Mouse (Mus musculus): Measurements from ENCODE around the gene Gsta4. TPM values are rescaled to one million over a fixed set of nuclear protein-coding genes. Genes with fewer than 3 reads are reported as not detected.
A peak's percentile ranks its signal among the peaks of the same experiment; 100 is the strongest.

Gsta4 gene
- polyA plus RNA-seq, 1 experiment from 2014 or later, result 19.9 TPM

DNA sequence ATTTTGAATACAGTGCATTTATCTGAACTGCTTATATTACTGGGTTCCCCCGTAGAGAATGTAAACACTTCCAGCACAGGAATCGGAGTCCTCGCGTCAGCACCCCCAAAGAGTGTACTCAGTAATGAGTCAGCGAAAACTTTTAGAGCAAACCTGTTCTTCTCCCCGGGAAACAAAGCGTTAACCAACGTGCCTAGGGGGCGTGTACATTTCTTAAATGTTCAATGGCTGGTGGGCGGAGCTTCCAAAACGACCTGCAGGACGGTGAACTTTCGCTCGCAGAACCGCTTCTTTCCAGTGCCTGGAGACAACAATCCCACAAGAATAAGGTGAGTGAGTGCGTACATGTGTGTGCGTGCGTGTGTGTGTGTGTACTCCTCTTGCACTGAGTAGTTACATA, 9.2 kb downstream of the Gsta4 start:
- H3K4me3 ChIP-seq (ENCODE audit: low read depth, low read length), result peak overlapping the region; percentile 37
- H3K4me1 ChIP-seq (ENCODE audit: insufficient read depth), result peaks cover 15% of the 10 kb centered on the region
- H3K36me3 ChIP-seq (replicated peaks; ENCODE audit: insufficient read depth, low read length), result no peaks in the 10 kb centered on the region
- H3K4me2 ChIP-seq (ENCODE audit: low read depth, low read length), result peak overlapping the region; percentile 73
- peak overlapping the region; percentile 41; the same call in 1 of the 2 replicates for H3K27ac ChIP-seq (ENCODE audit: low read depth)
- peak overlapping the region; percentile 36; the same call in 1 of the 2 replicates for H3K9ac ChIP-seq (replicated peaks)
- H3K9me3 ChIP-seq (ENCODE audit: low read length), result no peaks in the 10 kb centered on the region
- DNase-seq (peak; percentile 83), ATAC-seq (peak; percentile 76)
- H3K27me3 ChIP-seq (ENCODE audit: insufficient read depth, low read length), result no peaks in the 10 kb centered on the region
- WGBS (ENCODE audit: insufficient replicate concordance), result under 1% methylated on average over 18 of the region's 18 CpGs
- TF ChIP-seq EP300 (IDR thresholded peaks at IDR 0.05; ENCODE audit: low read depth) (peak; percentile 21), CTCF (IDR thresholded peaks at IDR 0.05; ENCODE audit: low read depth) (no peak)

DNA sequence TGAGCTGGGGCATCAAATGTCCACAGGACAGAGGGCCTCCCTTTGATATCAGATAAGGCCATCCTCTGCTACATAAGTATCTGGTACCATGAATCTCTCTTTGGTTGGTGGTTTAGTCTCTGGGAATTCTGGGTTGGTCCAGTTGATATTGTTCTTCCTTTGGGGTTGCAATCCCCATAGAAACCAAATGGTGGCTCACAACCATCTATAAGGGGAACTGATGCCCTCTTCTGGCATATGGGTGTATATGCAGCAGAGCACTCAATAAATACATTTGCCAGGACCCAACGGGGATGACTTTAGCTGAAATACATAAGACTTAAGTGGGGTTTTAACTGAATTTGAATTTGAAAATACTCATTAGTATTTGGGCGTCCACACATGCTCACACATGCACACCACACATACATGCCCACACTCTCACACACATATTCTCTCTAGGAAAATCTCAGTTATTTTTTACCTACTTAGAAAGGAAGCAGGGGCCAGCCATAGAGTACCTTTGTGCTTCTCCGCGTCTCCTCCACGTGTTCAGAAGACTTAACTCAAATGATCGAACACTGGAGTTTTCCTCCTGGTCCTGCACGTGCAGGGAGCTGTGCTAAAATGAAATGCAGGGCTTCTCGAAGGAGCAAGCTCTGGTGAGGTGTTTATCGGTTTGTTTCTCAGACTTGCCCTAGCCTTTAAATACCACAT, 11.5 kb downstream of the Gsta4 start:
- ATAC-seq, result peak; percentile 54
- Histone ChIP-seq H3K27ac (ENCODE audit: low read depth) (no peak overlapping the region), H3K4me3 (ENCODE audit: low read depth, low read length) (no peak overlapping the region), H3K9ac (replicated peaks) (no peak overlapping the region), H3K9me3 (ENCODE audit: low read length) (no peaks in the 10 kb centered on the region), H3K36me3 (replicated peaks; ENCODE audit: insufficient read depth, low read length) (no peaks in the 10 kb centered on the region), H3K4me1 (ENCODE audit: insufficient read depth) (peaks cover 15% of the 10 kb centered on the region), H3K4me2 (ENCODE audit: low read depth, low read length) (no peak overlapping the region), H3K27me3 (ENCODE audit: insufficient read depth, low read length) (no peaks in the 10 kb centered on the region)
- peak; percentile 27 for DNase-seq
- TF ChIP-seq EP300 (IDR thresholded peaks at IDR 0.05; ENCODE audit: low read depth) (no peak), CTCF (IDR thresholded peaks at IDR 0.05; ENCODE audit: low read depth) (peak; percentile 96)
- 45% methylated on average over 9 of the region's 9 CpGs for WGBS (ENCODE audit: insufficient replicate concordance)

DNA sequence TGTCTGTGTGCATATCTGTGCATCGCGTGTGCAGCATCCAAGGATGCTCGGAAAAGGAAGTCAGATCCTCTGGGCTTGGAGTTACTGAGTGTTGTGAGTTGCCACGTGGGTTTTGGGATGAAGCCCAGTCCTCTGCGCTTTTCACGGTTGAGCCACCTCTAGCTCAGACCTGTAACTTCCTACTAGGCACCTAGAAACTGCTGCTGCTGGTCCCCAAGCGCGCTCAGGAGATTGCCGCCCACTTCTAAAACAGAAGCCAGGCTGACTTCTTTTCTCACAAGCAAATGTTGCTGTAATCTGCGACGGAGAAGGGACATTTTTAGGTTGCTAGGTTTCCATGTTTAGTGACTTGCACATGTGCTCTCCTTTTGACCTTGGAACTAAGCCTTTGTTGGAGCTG, 12.5 kb downstream of the Gsta4 start:
- H3K9ac ChIP-seq (replicated peaks), result no peak overlapping the region
- WGBS (ENCODE audit: insufficient replicate concordance), result 82% methylated on average over 11 of the region's 11 CpGs
- H3K4me2 ChIP-seq (ENCODE audit: low read depth, low read length), result no peak overlapping the region
- H3K27ac ChIP-seq (ENCODE audit: low read depth), result no peak overlapping the region
- DNase-seq (no peak), ATAC-seq (no peak)
- no peaks in the 10 kb centered on the region for H3K9me3 ChIP-seq (ENCODE audit: low read length)
- no peak for TF ChIP-seq CTCF (IDR thresholded peaks at IDR 0.05; ENCODE audit: low read depth)
- TF ChIP-seq EP300 (IDR thresholded peaks at IDR 0.05; ENCODE audit: low read depth), result no peak
- no peak overlapping the region for H3K4me3 ChIP-seq (ENCODE audit: low read depth, low read length)
- no peaks in the 10 kb centered on the region for H3K27me3 ChIP-seq (ENCODE audit: insufficient read depth, low read length)
- H3K36me3 ChIP-seq (replicated peaks; ENCODE audit: insufficient read depth, low read length), result no peaks in the 10 kb centered on the region
- peaks cover 15% of the 10 kb centered on the region for H3K4me1 ChIP-seq (ENCODE audit: insufficient read depth)

DNA sequence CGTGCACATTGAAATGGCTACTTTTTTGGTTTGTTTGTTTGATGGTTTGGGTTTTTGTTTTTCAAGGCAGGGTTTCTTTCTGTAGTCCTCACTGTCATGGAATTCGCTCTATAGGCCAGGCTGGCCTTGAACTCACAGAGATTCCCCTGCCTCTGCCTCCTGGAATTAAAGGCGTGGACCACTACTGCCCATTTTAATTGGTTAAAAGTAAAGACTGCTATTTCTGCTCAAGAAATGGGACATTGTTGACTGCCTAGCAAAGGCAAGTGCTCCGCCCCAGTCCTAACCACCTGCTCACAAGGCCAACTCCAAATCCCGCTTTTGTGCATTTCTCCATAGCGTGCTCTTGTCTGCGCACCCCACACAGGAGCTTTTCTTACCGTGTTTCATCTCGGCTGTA, 15.2 kb downstream of the Gsta4 start:
- Histone ChIP-seq H3K27ac (ENCODE audit: low read depth) (no peak overlapping the region), H3K36me3 (replicated peaks; ENCODE audit: insufficient read depth, low read length) (no peaks in the 10 kb centered on the region), H3K4me1 (ENCODE audit: insufficient read depth) (no peaks in the 10 kb centered on the region), H3K9ac (replicated peaks) (no peak overlapping the region), H3K4me3 (ENCODE audit: low read depth, low read length) (no peak overlapping the region), H3K27me3 (ENCODE audit: insufficient read depth, low read length) (no peaks in the 10 kb centered on the region), H3K4me2 (ENCODE audit: low read depth, low read length) (no peak overlapping the region), H3K9me3 (ENCODE audit: low read length) (no peaks in the 10 kb centered on the region)
- TF ChIP-seq CTCF (IDR thresholded peaks at IDR 0.05; ENCODE audit: low read depth) (no peak), EP300 (IDR thresholded peaks at IDR 0.05; ENCODE audit: low read depth) (no peak)
- 86% methylated on average over 9 of the region's 9 CpGs for WGBS (ENCODE audit: insufficient replicate concordance)
- ATAC-seq, result no peak
- no peak for DNase-seq

DNA sequence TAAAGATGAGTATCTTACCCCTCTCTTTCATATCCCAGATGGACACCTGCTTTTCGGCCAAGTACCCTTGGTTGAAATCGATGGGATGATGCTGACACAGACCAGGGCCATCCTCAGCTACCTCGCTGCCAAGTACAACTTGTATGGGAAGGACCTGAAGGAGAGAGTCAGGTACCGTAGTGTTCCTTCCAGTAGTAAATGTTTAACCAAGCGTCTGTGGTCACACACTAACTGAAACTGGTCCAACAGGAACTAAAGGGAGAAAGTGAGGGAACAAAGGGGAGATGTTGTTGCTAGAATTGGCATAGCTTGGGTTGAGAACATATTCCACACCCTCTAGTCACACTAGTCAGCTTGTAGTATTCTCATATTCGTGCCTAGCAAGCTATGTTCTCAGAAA, 21.6 kb downstream of the Gsta4 start:
- Histone ChIP-seq H3K9me3 (ENCODE audit: low read length) (no peaks in the 10 kb centered on the region), H3K4me2 (ENCODE audit: low read depth, low read length) (no peak overlapping the region), H3K27me3 (ENCODE audit: insufficient read depth, low read length) (no peaks in the 10 kb centered on the region), H3K27ac (ENCODE audit: low read depth) (no peak overlapping the region), H3K4me3 (ENCODE audit: low read depth, low read length) (no peak overlapping the region), H3K36me3 (replicated peaks; ENCODE audit: insufficient read depth, low read length) (no peaks in the 10 kb centered on the region), H3K9ac (replicated peaks) (no peak overlapping the region), H3K4me1 (ENCODE audit: insufficient read depth) (no peaks in the 10 kb centered on the region)
- ATAC-seq (no peak), DNase-seq (no peak)
- TF ChIP-seq EP300 (IDR thresholded peaks at IDR 0.05; ENCODE audit: low read depth), result no peak
- no peak for TF ChIP-seq CTCF (IDR thresholded peaks at IDR 0.05; ENCODE audit: low read depth)
- 67% methylated on average over 6 of the region's 6 CpGs for WGBS (ENCODE audit: insufficient replicate concordance)

DNA sequence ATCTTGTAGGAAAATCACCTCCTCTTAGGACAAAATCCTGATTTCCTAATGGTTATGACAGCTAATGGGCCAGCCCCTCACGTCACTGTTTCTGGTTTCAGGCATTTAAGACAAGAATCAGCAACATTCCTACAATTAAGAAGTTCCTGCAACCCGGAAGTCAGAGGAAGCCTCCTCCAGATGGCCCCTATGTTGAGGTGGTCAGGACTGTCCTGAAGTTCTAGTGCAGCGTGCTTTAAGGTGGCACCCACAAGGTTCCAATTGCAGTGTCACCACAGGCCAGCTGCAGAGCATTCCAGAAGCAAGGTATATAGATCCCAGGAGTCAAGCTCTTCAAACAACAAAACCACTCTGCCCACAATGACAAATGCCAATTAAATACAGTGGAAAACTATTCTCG, 26.4 kb downstream of the Gsta4 start:
- H3K4me3 ChIP-seq (ENCODE audit: low read depth, low read length), result no peak overlapping the region
- no peak overlapping the region for H3K4me2 ChIP-seq (ENCODE audit: low read depth, low read length)
- ATAC-seq, result no peak
- 0 out of 2 replicates have a peak, but pooled peaks cover 5% of the 10 kb centered on the region for H3K4me1 ChIP-seq (ENCODE audit: insufficient read depth)
- H3K9ac ChIP-seq (replicated peaks), result no peak overlapping the region
- H3K27ac ChIP-seq (ENCODE audit: low read depth), result no peak overlapping the region
- H3K36me3 ChIP-seq (replicated peaks; ENCODE audit: insufficient read depth, low read length), result no peaks in the 10 kb centered on the region
- 56% methylated on average over 4 of the region's 4 CpGs for WGBS (ENCODE audit: insufficient replicate concordance)
- no peaks in the 10 kb centered on the region for H3K9me3 ChIP-seq (ENCODE audit: low read length)
- TF ChIP-seq CTCF (IDR thresholded peaks at IDR 0.05; ENCODE audit: low read depth), result no peak
- TF ChIP-seq EP300 (IDR thresholded peaks at IDR 0.05; ENCODE audit: low read depth), result no peak
- no peaks in the 10 kb centered on the region for H3K27me3 ChIP-seq (ENCODE audit: insufficient read depth, low read length)
- DNase-seq, result no peak
